Mouse (Mus musculus): ENCODE results near the gene Eps15l1.

The Eps15l1 gene

GRCm38 (mm10) chr8:72348956-72349355 lies 72.3 kb downstream of the Eps15l1 start:
- no peak for DNase-seq

GRCm38 (mm10) chr8:72348114-72348513 lies 73.1 kb downstream of the Eps15l1 start:
- no peak for DNase-seq

GRCm38 (mm10) chr8:72347553-72347952 lies 73.7 kb downstream of the Eps15l1 start:
- DNase-seq, result no peak

- no peak for DNase-seq
Measured at GRCm38 (mm10) chr8:72343725-72344124, 77.5 kb downstream of the Eps15l1 start.

- DNase-seq, result no peak
Measured at GRCm38 (mm10) chr8:72342556-72343300, 78.5 kb downstream of the Eps15l1 start.

GRCm38 (mm10) chr8:72337034-72337433 lies 84.2 kb downstream of the Eps15l1 start:
- no peak for DNase-seq

GRCm38 (mm10) chr8:72336273-72336672 lies 85.0 kb downstream of the Eps15l1 start:
- DNase-seq, result no peak

GRCm38 (mm10) chr8:72334144-72334641 lies 87.1 kb downstream of the Eps15l1 start:
- no peak for DNase-seq

- no peak for DNase-seq
Measured at GRCm38 (mm10) chr8:72333429-72334143, 87.7 kb downstream of the Eps15l1 start.

GRCm38 (mm10) chr8:72331631-72332030 lies 89.6 kb downstream of the Eps15l1 start:
- DNase-seq, result no peak

- no peak for DNase-seq
Measured at GRCm38 (mm10) chr8:72330806-72331516, 90.3 kb downstream of the Eps15l1 start.

GRCm38 (mm10) chr8:72329116-72329515 lies 92.1 kb downstream of the Eps15l1 start:
- DNase-seq, result no peak

- DNase-seq, result no peak
Measured at GRCm38 (mm10) chr8:72324708-72325107, 96.6 kb downstream of the Eps15l1 start.

- no peak for DNase-seq
Measured at GRCm38 (mm10) chr8:72324036-72324706, 97.1 kb downstream of the Eps15l1 start.

GRCm38 (mm10) chr8:72323131-72323725 lies 98.0 kb downstream of the Eps15l1 start:
- DNase-seq, result no peak

- DNase-seq, result no peak
Measured at GRCm38 (mm10) chr8:72322471-72322889, 98.8 kb downstream of the Eps15l1 start.

GRCm38 (mm10) chr8:72321635-72322441 lies 99.4 kb downstream of the Eps15l1 start:
- no peak for DNase-seq

- DNase-seq, result no peak
Measured at GRCm38 (mm10) chr8:72320803-72321583, 100.3 kb downstream of the Eps15l1 start.

- DNase-seq, result no peak
Measured at GRCm38 (mm10) chr8:72319921-72320802, 101.1 kb downstream of the Eps15l1 start.

- DNase-seq, result no peak
Measured at GRCm38 (mm10) chr8:72319397-72319796, 101.9 kb downstream of the Eps15l1 start.
